Mouse (Mus musculus): ENCODE measurements around the gene Ercc6l2.
"Not testable (repeated sequence)": the region's sequence is repeated elsewhere in the genome, so short reads cannot be mapped to it uniquely, and the experiment has no call there.

Ercc6l2 gene

GRCm38 (mm10) chr13:63879864-63880141 is 64.8 kb downstream of the Ercc6l2 start:
- no peak for DNase-seq (ENCODE audit: low spot score)

- no peak for DNase-seq (ENCODE audit: low spot score)
Measured at GRCm38 (mm10) chr13:63885532-63885949, 70.5 kb downstream of the Ercc6l2 start.

GRCm38 (mm10) chr13:63886429-63887052 is 71.5 kb downstream of the Ercc6l2 start:
- no peak for DNase-seq (ENCODE audit: low spot score)

GRCm38 (mm10) chr13:63900679-63901302 is 85.8 kb downstream of the Ercc6l2 start:
- DNase-seq (ENCODE audit: low spot score): no peak

GRCm38 (mm10) chr13:63901303-63901713 is 86.3 kb downstream of the Ercc6l2 start:
- DNase-seq (ENCODE audit: low spot score): peak; percentile 90

- no peak for DNase-seq (ENCODE audit: low spot score)
Measured at GRCm38 (mm10) chr13:63901714-63902597, 86.9 kb downstream of the Ercc6l2 start.

GRCm38 (mm10) chr13:63906516-63906915 is 91.5 kb downstream of the Ercc6l2 start:
- no peak for DNase-seq (ENCODE audit: low spot score)

- DNase-seq (ENCODE audit: low spot score): no peak
Measured at GRCm38 (mm10) chr13:63907437-63907836, 92.4 kb downstream of the Ercc6l2 start.

GRCm38 (mm10) chr13:63910141-63910804 is 95.2 kb downstream of the Ercc6l2 start:
- no peak for DNase-seq (ENCODE audit: low spot score)

GRCm38 (mm10) chr13:63911617-63912016 is 96.6 kb downstream of the Ercc6l2 start:
- no peak for DNase-seq (ENCODE audit: low spot score)

GRCm38 (mm10) chr13:63913136-63913535 is 98.1 kb downstream of the Ercc6l2 start:
- DNase-seq (ENCODE audit: low spot score): no peak

GRCm38 (mm10) chr13:63915176-63915575 is 100.1 kb downstream of the Ercc6l2 start:
- peak; percentile 35 for DNase-seq (ENCODE audit: low spot score)

- no peak for DNase-seq (ENCODE audit: low spot score)
Measured at GRCm38 (mm10) chr13:63915684-63916083, 100.6 kb downstream of the Ercc6l2 start.

GRCm38 (mm10) chr13:63916568-63916967 is 101.5 kb downstream of the Ercc6l2 start:
- no peak for DNase-seq (ENCODE audit: low spot score)

GRCm38 (mm10) chr13:63917198-63917767 is 102.2 kb downstream of the Ercc6l2 start:
- DNase-seq (ENCODE audit: low spot score): no peak

GRCm38 (mm10) chr13:63917776-63918621 is 103.0 kb downstream of the Ercc6l2 start:
- peak; percentile 78 for DNase-seq (ENCODE audit: low spot score)

GRCm38 (mm10) chr13:63918733-63919422 is 103.8 kb downstream of the Ercc6l2 start:
- DNase-seq (ENCODE audit: low spot score): no peak

- DNase-seq (ENCODE audit: low spot score): not testable (repeated sequence)
Measured at GRCm38 (mm10) chr13:63924036-63924435, 109.0 kb downstream of the Ercc6l2 start.

GRCm38 (mm10) chr13:63927326-63927725 is 112.3 kb downstream of the Ercc6l2 start:
- DNase-seq (ENCODE audit: low spot score): peak; percentile 82

GRCm38 (mm10) chr13:63929351-63929750 is 114.3 kb downstream of the Ercc6l2 start:
- peak; percentile 58 for DNase-seq (ENCODE audit: low spot score)
